Mouse (Mus musculus): ENCODE data around the gene Lgals3bp.

GRCm38 (mm10) chr11:118393991-118394390 is 7.9 kb downstream of the Lgals3bp start:
- TF ChIP-seq CTCF (IDR thresholded peaks at IDR 0.05; ENCODE audit: borderline replicate concordance, extremely low read depth, insufficient read depth, insufficient read length) (no peak), POLR2A (IDR thresholded peaks at IDR 0.05; ENCODE audit: borderline replicate concordance, extremely low read depth, insufficient read depth, insufficient read length, poor library complexity, severe bottlenecking) (no peak)

Data from brain, embryonic 14.5 days (tissue).